Mouse (Mus musculus) kidney, embryonic 16.5 days (tissue): ENCODE data around the gene Dand5. TPM values are rescaled to one million over a fixed set of nuclear protein-coding genes. Genes with fewer than 3 reads are reported as not detected.
"Not testable (repeated sequence)": the region's sequence is repeated elsewhere in the genome, so short reads cannot be mapped to it uniquely, and the experiment has no call there.

Source experiments
- ATAC-seq: fragments of 200-750 bp; cut with Nextera tagmentation; 2 replicates; pipeline ENCODE4 v1.8.0; 2017; ENCODE audit warnings: moderate TSS enrichment; ENCODE audit not compliant: low FRiP score, low TSS enrichment
- H3K27ac ChIP-seq: fragments of 300-500 bp; sonication (generic); 2 replicates; pipeline ENCODE4 v1.5.1; 2014; ENCODE audit warnings: low read length
- H3K27me3 ChIP-seq: fragments of 300-500 bp; sonication (generic); 2 replicates; pipeline ENCODE4 v1.6.1; 2014; ENCODE audit warnings: low read length, control low read depth, mixed read lengths; ENCODE audit not compliant: insufficient read depth
- H3K36me3 ChIP-seq: fragments of 300-500 bp; sonication (generic); 2 replicates; pipeline ENCODE4 v1.6.1; 2014; ENCODE audit warnings: low read length, control low read depth, mixed read lengths; ENCODE audit not compliant: insufficient read depth
- H3K4me1 ChIP-seq: fragments of 300-500 bp; sonication (generic); 2 replicates; pipeline ENCODE4 v1.6.1; 2014; ENCODE audit warnings: low read length, control low read depth, mixed read lengths; ENCODE audit not compliant: insufficient read depth
- H3K4me2 ChIP-seq: fragments of 300-500 bp; sonication (generic); replicated peaks from 2 replicates; pipeline ENCODE4 v1.6.1; 2014; ENCODE audit warnings: low read depth, low read length
- H3K4me3 ChIP-seq: fragments of 300-500 bp; sonication (generic); 2 replicates; pipeline ENCODE4 v1.5.1; 2014; ENCODE audit warnings: mild to moderate bottlenecking, low read length
- H3K9ac ChIP-seq: fragments of 300-500 bp; sonication (generic); replicated peaks from 2 replicates; pipeline ENCODE4 v1.6.1; 2014; ENCODE audit warnings: low read length
- H3K9me3 ChIP-seq: fragments of 300-500 bp; sonication (generic); 2 replicates; pipeline ENCODE4 v1.6.1; 2016; ENCODE audit warnings: low read length, control low read depth
- WGBS: fragments of 180-500 bp; shearing (Covaris S2); extraction: QIAGEN DNeasy Blood & Tissue Kit; methylation state at CpG from one replicate; pipeline ENCODE4 v1.1.7; 2014; 5-methylcytosine and 5-hydroxymethylcytosine counted together
- polyA plus RNA-seq: library from polyadenylated mRNA; unstranded; fragments of >200 nt; fragmentation: Nextera tagmentation; extraction: Ambion mirVana; gene quantifications from 2 replicates; pipeline ENCODE4 v1.2.1, GENCODE M21; 2015

The Dand5 gene
- polyA plus RNA-seq, 1 experiment from 2014 or later, result 9.0 TPM

GRCm38 (mm10) chr8:84834866-84835855 is 12.5 kb upstream of the Dand5 start:
- Histone ChIP-seq H3K27me3 (no peaks in the 10 kb centered on the region), H3K27ac (no peak overlapping the region), H3K9me3 (no peaks in the 10 kb centered on the region), H3K36me3 (peaks cover 46% of the 10 kb centered on the region), H3K4me2 (no peak overlapping the region), H3K4me3 (no peak overlapping the region), H3K9ac (no peak overlapping the region), H3K4me1 (peaks cover 35% of the 10 kb centered on the region)
- no peak for ATAC-seq
- WGBS, result 71% methylated on average over 10 of the region's 10 CpGs

GRCm38 (mm10) chr8:84834002-84834865 is 11.6 kb upstream of the Dand5 start:
- Histone ChIP-seq H3K4me3 (no peak overlapping the region), H3K4me2 (no peak overlapping the region), H3K4me1 (peaks cover 29% of the 10 kb centered on the region), H3K9me3 (no peaks in the 10 kb centered on the region), H3K27me3 (no peaks in the 10 kb centered on the region), H3K36me3 (peaks cover 46% of the 10 kb centered on the region), H3K27ac (no peak overlapping the region), H3K9ac (no peak overlapping the region)
- ATAC-seq, result no peak
- WGBS, result 86% methylated on average over 19 of the region's 19 CpGs

DNA sequence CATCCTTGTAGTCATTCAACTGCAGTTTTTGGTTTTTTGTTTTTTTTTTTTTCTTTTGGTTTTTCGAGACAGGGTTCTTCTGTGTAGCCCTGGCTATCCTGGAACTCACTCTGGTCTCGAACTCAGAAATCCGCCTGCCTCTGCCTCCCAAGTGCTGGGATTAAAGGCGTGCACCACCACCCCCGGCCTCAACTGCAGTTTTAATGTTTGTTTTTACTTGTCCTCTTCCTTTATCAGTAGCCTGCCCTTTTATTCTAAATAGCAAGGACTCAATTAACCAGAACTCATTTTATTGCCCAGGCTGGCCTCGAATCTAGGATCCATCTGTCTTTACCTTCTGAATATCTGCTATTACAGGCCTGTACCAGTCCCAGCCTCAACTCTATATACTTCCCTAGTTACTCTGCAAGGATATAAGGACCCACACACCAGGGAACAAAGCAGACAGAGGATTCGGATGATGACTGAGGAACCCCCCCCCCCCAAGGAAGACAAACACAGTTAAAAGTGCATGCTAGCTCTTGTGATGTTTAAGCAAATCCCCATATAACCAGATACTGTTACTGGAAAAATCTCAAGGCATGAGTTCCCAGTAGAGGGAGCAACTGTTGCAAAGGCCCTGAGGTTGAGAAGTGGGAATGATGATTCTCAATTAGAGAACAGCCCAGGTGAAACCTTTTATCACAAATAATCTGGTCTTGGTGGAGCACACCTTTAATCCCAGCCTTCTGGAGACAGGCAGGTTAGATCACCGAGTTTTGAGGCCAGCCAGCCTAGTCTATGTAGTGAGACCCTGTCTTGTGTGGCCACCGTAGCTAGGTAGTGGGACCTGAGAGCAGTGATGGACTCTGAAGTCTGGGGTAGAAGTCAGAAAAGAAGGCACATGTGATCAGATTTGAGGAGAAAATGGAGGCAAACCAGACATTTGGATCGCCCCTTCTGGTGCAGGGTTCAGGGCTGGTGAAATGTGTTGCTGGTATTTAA is 10.4 kb upstream of the Dand5 start:
- WGBS, result 52% methylated on average over 10 of the region's 10 CpGs
- Histone ChIP-seq H3K4me1 (peaks cover 25% of the 10 kb centered on the region), H3K9ac (peak overlapping the region; percentile 100)

DNA sequence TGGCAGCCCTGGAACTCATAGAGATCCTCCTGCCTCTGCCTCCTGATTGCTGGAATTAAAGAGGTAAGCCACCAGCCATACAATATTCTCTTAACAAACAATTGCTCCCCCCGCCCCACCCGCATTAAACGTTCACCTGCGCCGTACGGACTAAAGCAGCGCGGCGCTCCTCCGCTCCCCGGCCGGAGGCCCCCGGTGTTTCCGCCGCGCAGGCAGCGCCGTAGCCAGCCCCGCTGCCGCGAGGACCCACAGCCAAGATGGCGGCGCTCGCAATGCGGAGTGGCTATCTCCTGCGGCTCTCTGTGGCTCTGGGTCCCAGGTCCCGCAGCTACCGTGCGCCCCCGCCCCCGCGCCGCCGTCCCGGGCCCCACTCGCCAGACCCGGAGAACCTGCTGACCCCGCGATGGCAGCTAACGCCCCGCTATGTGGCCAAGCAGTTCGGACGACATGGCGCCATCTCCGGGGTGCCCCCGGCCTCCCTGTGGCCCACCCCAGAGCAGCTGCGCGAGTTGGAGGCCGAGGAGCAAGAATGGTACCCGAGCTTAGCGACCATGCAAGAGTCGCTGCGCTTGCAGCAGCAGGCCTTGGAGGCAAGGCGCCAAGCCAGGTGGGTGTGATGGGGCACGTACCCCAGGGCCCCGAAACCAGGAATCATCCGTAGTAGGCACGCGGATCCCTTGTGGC is 9.6 kb upstream of the Dand5 start:
- Histone ChIP-seq H3K36me3 (peaks cover 35% of the 10 kb centered on the region), H3K27me3 (no peaks in the 10 kb centered on the region), H3K4me3 (peak overlapping the region; percentile 85), H3K9me3 (no peaks in the 10 kb centered on the region), H3K4me2 (peak overlapping the region; percentile 62), H3K9ac (peak overlapping the region; percentile 100), H3K27ac (peak overlapping the region; percentile 88), H3K4me1 (peaks cover 16% of the 10 kb centered on the region)
- under 1% methylated on average over 58 of the region's 59 CpGs for WGBS
- ATAC-seq, result peak; percentile 75

More for the DNA sequence above, 10.4 kb upstream of the Dand5 start:
- H3K36me3 ChIP-seq, result peaks cover 43% of the 10 kb centered on the region
- H3K27me3 ChIP-seq, result no peaks in the 10 kb centered on the region
- peak overlapping the region; percentile 62 for H3K4me2 ChIP-seq
- H3K4me3 ChIP-seq, result peak overlapping the region; percentile 85
- H3K27ac ChIP-seq, result peak overlapping the region; percentile 88
- H3K9me3 ChIP-seq, result no peaks in the 10 kb centered on the region
- no peak for ATAC-seq

GRCm38 (mm10) chr8:84831490-84831889 is 8.9 kb upstream of the Dand5 start, which contains the start of gene Gadd45gip1:
Gadd45gip1 (plus strand) TSS chr8:84831522.
- no peak for ATAC-seq
- H3K27ac ChIP-seq, result peak within 1 kb of the TSS; percentile 88
- H3K4me1 ChIP-seq, result peaks cover 16% of the 10 kb centered on the region
- peak within 1 kb of the TSS; percentile 100 for H3K9ac ChIP-seq
- H3K27me3 ChIP-seq, result no peaks in the 10 kb centered on the region
- WGBS, result 85% methylated on average over 11 of the region's 11 CpGs
- H3K36me3 ChIP-seq, result peaks cover 29% of the 10 kb centered on the region
- peak within 1 kb of the TSS; percentile 85 for H3K4me3 ChIP-seq
- H3K4me2 ChIP-seq, result peak within 1 kb of the TSS; percentile 62
- H3K9me3 ChIP-seq, result no peaks in the 10 kb centered on the region

- H3K4me2 ChIP-seq, H3K9ac ChIP-seq, H3K4me1 ChIP-seq, H3K36me3 ChIP-seq, H3K27ac ChIP-seq, H3K9me3 ChIP-seq, H3K4me3 ChIP-seq, ATAC-seq, H3K27me3 ChIP-seq: not testable (repeated sequence)
- 93% methylated on average over 1 of the region's 2 CpGs for WGBS
These were observed 3.9 kb upstream of the Dand5 start for GRCm38 (mm10) chr8:84826518-84826917.

- Histone ChIP-seq H3K4me1 (no peaks in the 10 kb centered on the region), H3K4me3 (no peak overlapping the region), H3K4me2 (no peak overlapping the region), H3K27ac (no peak overlapping the region), H3K9me3 (no peaks in the 10 kb centered on the region), H3K36me3 (no peaks in the 10 kb centered on the region), H3K9ac (no peak overlapping the region), H3K27me3 (no peaks in the 10 kb centered on the region)
- WGBS, result 44% methylated on average over 4 of the region's 4 CpGs
- no peak for ATAC-seq
These were observed 3.0 kb upstream of the Dand5 start for GRCm38 (mm10) chr8:84825636-84826035.

GRCm38 (mm10) chr8:84823653-84824052 is 1.0 kb upstream of the Dand5 start:
- no peaks in the 10 kb centered on the region for H3K9me3 ChIP-seq
- ATAC-seq, result peak; percentile 85; the same call in 1 of the 2 replicates
- no peaks in the 10 kb centered on the region for H3K36me3 ChIP-seq
- peak overlapping the region; percentile 11; the same call in 1 of the 2 replicates for H3K9ac ChIP-seq
- peak overlapping the region; percentile 43 for H3K4me2 ChIP-seq
- H3K4me3 ChIP-seq, result no peak overlapping the region
- no peak overlapping the region for H3K27ac ChIP-seq
- no peaks in the 10 kb centered on the region for H3K27me3 ChIP-seq
- WGBS, result 0% methylated on average over 18 of the region's 18 CpGs
- H3K4me1 ChIP-seq, result no peaks in the 10 kb centered on the region
